Mouse (Mus musculus) testis, adult 2 months (tissue): ENCODE measurements around the gene Dyrk1a. TPM values are rescaled to one million over a fixed set of nuclear protein-coding genes. Genes with fewer than 3 reads are reported as not detected.

Experiments used
- H3K27ac ChIP-seq: fragments of 200-500 bp; 2 replicates; pipeline ENCODE4 v1.5.1; 2012; ENCODE audit warnings: low read depth, low read length; ENCODE audit not compliant: control insufficient read depth, insufficient read depth
- H3K27me3 ChIP-seq: fragments of 200-500 bp; 2 replicates; pipeline ENCODE4 v1.6.1; 2012; ENCODE audit warnings: mild to moderate bottlenecking, low read length, moderate library complexity; ENCODE audit not compliant: control insufficient read depth, insufficient read depth
- H3K36me3 ChIP-seq: fragments of 200-500 bp; 2 replicates; pipeline ENCODE4 v1.6.1; 2012; ENCODE audit warnings: mild to moderate bottlenecking, low read length; ENCODE audit not compliant: control insufficient read depth, insufficient read depth
- H3K4me1 ChIP-seq: fragments of 200-500 bp; 2 replicates; pipeline ENCODE4 v1.6.1; 2012; ENCODE audit warnings: low read length; ENCODE audit not compliant: control insufficient read depth, insufficient read depth
- H3K4me3 ChIP-seq: fragments of 200-500 bp; 2 replicates; pipeline ENCODE4 v1.5.1; 2012; ENCODE audit warnings: low read depth, mild to moderate bottlenecking, low read length, moderate library complexity, mixed read lengths; ENCODE audit not compliant: control insufficient read depth
- CTCF ChIP-seq: fragments of 200-500 bp; IDR thresholded peaks from 2 replicates; pipeline ENCODE4 v1.5.1; 2012; ENCODE audit warnings: low read depth, mild to moderate bottlenecking, inconsistent platforms, low read length, moderate library complexity; ENCODE audit not compliant: control insufficient read depth, insufficient read depth, insufficient replicate concordance
- POLR2A ChIP-seq: fragments of 200-500 bp; IDR thresholded peaks from 2 replicates; pipeline ENCODE4 v1.6.1; 2012; ENCODE audit warnings: low read depth, mild to moderate bottlenecking, inconsistent platforms, low read length, moderate library complexity; ENCODE audit not compliant: control insufficient read depth
- polyA plus RNA-seq: library from polyadenylated mRNA; depleted of rRNA; stranded (reverse); fragments of >200 nt; gene quantifications from 2 replicates; pipeline ENCODE4 v1.2.3, GENCODE M21; 2012

Gene Dyrk1a
- polyA plus RNA-seq, 1 experiment = 15.0 TPM

DNA sequence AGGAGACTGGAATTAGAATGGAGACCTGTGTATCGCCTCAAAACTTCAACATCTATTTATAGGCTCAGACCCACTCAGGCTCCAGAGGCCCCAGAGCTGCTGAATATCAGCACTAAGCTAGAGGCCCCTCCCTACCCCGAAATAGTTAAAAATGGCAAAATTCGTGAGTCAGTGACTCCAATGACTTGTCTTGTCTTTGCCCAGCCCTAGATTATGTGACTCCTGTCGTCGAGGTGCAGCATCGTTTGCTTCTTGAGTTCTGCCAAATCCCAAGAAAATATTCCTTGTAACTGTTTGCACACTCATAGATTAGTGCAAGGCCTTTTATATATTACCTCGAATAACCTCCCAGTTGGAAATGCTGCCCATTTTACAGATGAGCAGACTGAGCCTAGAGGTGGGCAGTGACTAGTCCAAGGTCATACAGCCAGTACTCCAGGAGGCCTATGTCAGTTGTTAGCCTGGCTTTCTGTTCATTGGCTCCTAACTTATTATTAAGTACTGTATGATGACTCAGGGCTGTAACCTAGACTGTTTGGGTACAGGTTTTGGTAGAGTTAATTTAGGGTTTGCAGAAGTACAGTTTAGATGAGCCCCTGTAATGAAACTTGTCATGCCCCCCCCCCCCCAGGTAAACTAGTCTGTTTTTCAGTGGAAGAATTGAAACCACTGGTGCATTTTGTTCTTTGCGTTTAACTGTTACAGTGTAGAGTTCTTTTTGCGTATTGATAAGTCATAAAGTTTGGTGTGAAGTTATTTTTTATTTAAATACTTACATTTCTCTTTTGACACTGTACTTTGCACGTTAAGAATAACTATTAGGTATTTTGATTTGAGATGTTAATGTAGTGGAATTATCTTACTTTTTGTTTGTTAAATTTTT is 1.5 kb downstream of the Dyrk1a start:
- Histone ChIP-seq H3K27ac (peak overlapping the region; percentile 98), H3K36me3 (no peaks in the 10 kb centered on the region), H3K4me3 (peak overlapping the region; percentile 99), H3K4me1 (peaks cover 12% of the 10 kb centered on the region), H3K27me3 (no peaks in the 10 kb centered on the region)
- TF ChIP-seq POLR2A (no peak), CTCF (no peak)

GRCm38 (mm10) chr16:94572422-94572821 is 2.6 kb downstream of the Dyrk1a start:
- H3K27ac ChIP-seq = no peak overlapping the region
- no peaks in the 10 kb centered on the region for H3K36me3 ChIP-seq
- no peaks in the 10 kb centered on the region for H3K27me3 ChIP-seq
- no peak overlapping the region for H3K4me3 ChIP-seq
- TF ChIP-seq POLR2A (no peak), CTCF (no peak)
- H3K4me1 ChIP-seq = peaks cover 9% of the 10 kb centered on the region

DNA sequence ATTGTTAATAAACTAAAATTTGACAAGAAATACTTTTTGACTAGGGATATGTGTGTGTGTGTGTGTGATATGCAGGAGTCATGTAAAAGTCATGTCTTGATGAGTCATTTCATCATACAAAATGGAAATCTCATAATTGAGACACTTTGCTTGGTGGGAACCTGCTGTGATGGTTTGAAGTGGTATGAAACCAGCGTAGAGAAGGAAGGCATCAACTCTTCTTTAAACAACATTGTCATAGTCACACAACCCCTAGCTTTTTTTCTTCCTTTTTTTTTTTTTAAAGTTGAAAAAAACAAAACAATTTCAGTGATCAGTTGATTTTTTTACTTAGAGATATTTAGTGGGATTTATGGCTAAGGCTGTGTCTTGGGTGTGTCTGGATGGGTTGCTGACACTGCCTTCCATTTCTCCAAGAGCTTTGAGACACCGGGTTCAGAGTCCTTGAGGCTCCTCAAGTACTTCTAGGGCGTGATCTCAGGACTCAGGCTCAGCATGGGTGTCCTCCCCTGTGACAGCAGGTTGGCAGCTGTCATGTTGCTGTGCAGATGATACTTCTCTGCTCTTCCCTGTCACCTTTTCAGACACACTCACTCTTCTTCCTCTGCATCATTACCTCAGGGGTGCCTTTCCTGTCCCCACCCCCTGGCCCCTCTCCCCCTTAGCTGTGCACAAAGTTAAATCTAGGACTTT is 4.4 kb downstream of the Dyrk1a start:
- H3K27ac ChIP-seq = no peak overlapping the region
- no peak overlapping the region for H3K4me3 ChIP-seq
- peaks cover 9% of the 10 kb centered on the region for H3K4me1 ChIP-seq
- TF ChIP-seq CTCF (no peak), POLR2A (no peak)
- no peaks in the 10 kb centered on the region for H3K27me3 ChIP-seq
- no peaks in the 10 kb centered on the region for H3K36me3 ChIP-seq

DNA sequence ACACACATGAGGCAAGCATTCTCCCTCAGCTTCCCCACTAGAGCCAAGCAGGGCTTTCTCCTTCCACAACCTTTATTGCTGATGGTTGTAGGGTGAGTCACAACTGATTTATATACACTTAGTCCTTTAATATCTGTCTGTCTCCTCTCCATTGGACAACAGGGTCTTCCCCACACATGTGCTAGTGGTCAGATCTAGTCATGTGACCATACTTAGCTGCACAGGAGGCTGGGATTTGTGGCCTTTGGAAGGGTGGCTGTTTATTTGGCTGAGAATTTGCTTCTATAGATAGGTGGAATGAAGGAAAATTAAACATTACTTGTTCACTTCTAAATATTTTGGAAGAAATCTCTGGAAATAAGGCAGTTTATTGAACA is 4.9 kb downstream of the Dyrk1a start:
- H3K4me1 ChIP-seq = peaks cover 9% of the 10 kb centered on the region

DNA sequence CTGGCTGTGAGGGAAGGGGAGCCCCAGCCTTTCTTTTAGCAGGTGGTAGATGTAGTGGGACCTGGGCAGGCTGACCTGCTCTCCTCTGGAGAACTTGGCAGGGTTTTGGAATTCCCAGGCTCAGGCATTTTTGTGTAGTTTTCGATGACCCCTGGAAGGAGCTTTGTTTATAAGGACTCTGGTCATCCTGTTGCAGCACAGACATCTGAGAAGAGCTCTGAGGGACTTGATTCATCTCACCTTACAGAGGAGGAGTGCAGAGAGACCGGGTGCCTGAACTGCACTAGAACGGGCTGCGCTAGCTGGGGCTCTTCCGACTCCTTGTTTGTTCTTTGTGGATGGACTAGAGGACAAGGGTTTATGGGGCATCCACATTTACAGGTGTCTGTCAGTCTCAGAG is 5.9 kb downstream of the Dyrk1a start:
- TF ChIP-seq CTCF (no peak), POLR2A (no peak)
- no peak overlapping the region for H3K4me3 ChIP-seq
- H3K4me1 ChIP-seq = peaks cover 9% of the 10 kb centered on the region

More for the DNA sequence above, 4.9 kb downstream of the Dyrk1a start:
- no peak overlapping the region for H3K4me3 ChIP-seq
- TF ChIP-seq CTCF = no peak
- no peak for TF ChIP-seq POLR2A
- H3K36me3 ChIP-seq = no peaks in the 10 kb centered on the region
- no peak overlapping the region for H3K27ac ChIP-seq
- H3K27me3 ChIP-seq = no peaks in the 10 kb centered on the region

DNA sequence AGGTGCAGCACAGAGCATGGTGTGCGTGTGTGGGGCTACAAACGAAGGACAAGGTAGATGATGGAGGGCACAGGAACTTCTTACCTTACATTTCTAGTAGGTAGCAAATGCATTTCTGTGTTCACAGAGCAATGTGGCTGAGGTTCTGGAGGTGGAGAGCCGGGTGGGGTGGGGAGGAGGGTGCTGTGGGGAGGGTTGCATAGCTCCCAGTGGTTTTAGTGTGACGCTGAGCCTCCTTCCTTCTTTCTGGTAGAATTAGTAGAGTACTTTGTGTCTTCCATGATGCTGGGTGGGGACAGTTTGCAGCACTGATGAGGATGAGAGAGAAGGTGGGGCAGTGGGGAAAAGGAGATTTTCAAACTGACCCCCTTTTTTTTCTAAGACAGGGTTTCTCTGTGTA is 9.5 kb downstream of the Dyrk1a start:
- H3K27ac ChIP-seq = no peak overlapping the region
- H3K27me3 ChIP-seq = no peaks in the 10 kb centered on the region
- H3K36me3 ChIP-seq = no peaks in the 10 kb centered on the region
- peaks cover 4% of the 10 kb centered on the region for H3K4me1 ChIP-seq
- no peak overlapping the region for H3K4me3 ChIP-seq
- no peak for TF ChIP-seq CTCF
- no peak for TF ChIP-seq POLR2A

More for the DNA sequence above, 5.9 kb downstream of the Dyrk1a start:
- H3K36me3 ChIP-seq = no peaks in the 10 kb centered on the region
- no peaks in the 10 kb centered on the region for H3K27me3 ChIP-seq
- H3K27ac ChIP-seq = no peak overlapping the region

GRCm38 (mm10) chr16:94580844-94581405 is 11.1 kb downstream of the Dyrk1a start:
- Histone ChIP-seq H3K36me3 (no peaks in the 10 kb centered on the region), H3K4me1 (peaks cover 3% of the 10 kb centered on the region), H3K27ac (peak overlapping the region; percentile 44; the same call in 1 of the 2 replicates), H3K27me3 (no peaks in the 10 kb centered on the region), H3K4me3 (no peak overlapping the region)
- TF ChIP-seq POLR2A (no peak), CTCF (no peak)
